10 mouse cellular contexts compared by ENCODE assay signal in genomic region chr11:11836262-11836661, GRCm38 (mm10). TPM values are rescaled to one million over a fixed set of nuclear protein-coding genes. Genes with fewer than 3 reads are reported as not detected.
DNase-seq lines count a peak whose midpoint lies in the region; ATAC-seq and TF ChIP-seq lines count a peak whose summit lies in the region.
"Had no signal": no experiment of that assay in that cellular context is flagged by ENCODE, and none has a peak within 500 bp of the region (broad histone marks: within the 10 kb centered on the region; RNA-seq: fewer than 3 reads in every experiment).

No protein-coding gene starts in this region.

- no peak for TF ChIP-seq CTCF in G1E (IDR thresholded peaks at IDR 0.05; ENCODE audit: low read depth, low read length)

- H3K4me1 ChIP-seq in kidney, embryonic 14.5 days (ENCODE audit: control insufficient read depth, insufficient read depth, low read length): peaks cover 39% of the 10 kb centered on the region
- H3K4me1 ChIP-seq in G1E (ENCODE audit: insufficient read depth, low read depth, low read length): peaks cover 87% of the 10 kb centered on the region
- H3K4me1 ChIP-seq in heart, embryonic 12.5 days (replicated peaks): peaks cover 78% of the 10 kb centered on the region
- peaks cover 75% of the 10 kb centered on the region for H3K4me1 ChIP-seq in liver, embryonic 11.5 days (replicated peaks; ENCODE audit: control insufficient read depth, insufficient read depth, low read length)

- no peak for ATAC-seq in kidney, embryonic 14.5 days (ENCODE audit: low FRiP score, low TSS enrichment)
- ATAC-seq in G1E (ENCODE audit: extremely low read depth, insufficient number of reproducible peaks, low FRiP score, poor library complexity, severe bottlenecking): no peak
- ATAC-seq in heart, embryonic 12.5 days (ENCODE audit: insufficient number of reproducible peaks, low FRiP score): no peak
- no peak for ATAC-seq in liver, embryonic 11.5 days (replicated peaks; ENCODE audit: low FRiP score)
- ATAC-seq: Patski had no signal

- H3K4me3 ChIP-seq in kidney, embryonic 14.5 days (ENCODE audit: low read length): no peak overlapping the region
- H3K4me3 ChIP-seq in G1E (ENCODE audit: low read depth, low read length): peak overlapping the region; percentile 65; the same call in 1 of the 2 replicates
- no peak overlapping the region for H3K4me3 ChIP-seq in heart, embryonic 12.5 days
- H3K4me3 ChIP-seq in liver, embryonic 11.5 days (ENCODE audit: low read depth, low read length): peak overlapping the region; percentile 36

- no peaks in the 10 kb centered on the region for H3K27me3 ChIP-seq in kidney, embryonic 14.5 days (ENCODE audit: control insufficient read depth, insufficient read depth, low read length)
- peaks cover 23% of the 10 kb centered on the region for H3K27me3 ChIP-seq in G1E (ENCODE audit: insufficient read depth, low read length)
- no peaks in the 10 kb centered on the region for H3K27me3 ChIP-seq in heart, embryonic 12.5 days (replicated peaks)
- H3K27me3 ChIP-seq in liver, embryonic 11.5 days (replicated peaks; ENCODE audit: control insufficient read depth, insufficient read depth, low read length): no peaks in the 10 kb centered on the region
- H3K27me3 ChIP-seq: Patski had no signal

- peak overlapping the region; percentile 26; the same call in 1 of the 2 replicates for H3K4me2 ChIP-seq in kidney, embryonic 14.5 days (replicated peaks; ENCODE audit: low read depth, low read length)
- peak overlapping the region; percentile 53 for H3K4me2 ChIP-seq in heart, embryonic 12.5 days
- peak overlapping the region; percentile 74 for H3K4me2 ChIP-seq in liver, embryonic 11.5 days

- H3K9ac ChIP-seq in kidney, embryonic 14.5 days (ENCODE audit: low read depth, low read length): no peak overlapping the region
- peak overlapping the region; percentile 63 for H3K9ac ChIP-seq in heart, embryonic 12.5 days
- H3K9ac ChIP-seq in liver, embryonic 11.5 days (ENCODE audit: low read depth, low read length): peak overlapping the region; percentile 32; the same call in 1 of the 2 replicates

- no peaks in the 10 kb centered on the region for H3K36me3 ChIP-seq in kidney, embryonic 14.5 days (ENCODE audit: control insufficient read depth, insufficient read depth, low read length)
- no peaks in the 10 kb centered on the region for H3K36me3 ChIP-seq in G1E (replicated peaks)
- no peaks in the 10 kb centered on the region for H3K36me3 ChIP-seq in heart, embryonic 12.5 days
- no peaks in the 10 kb centered on the region for H3K36me3 ChIP-seq in liver, embryonic 11.5 days (ENCODE audit: control insufficient read depth, insufficient read depth, low read length)

- peak overlapping the region; percentile 71 for H3K27ac ChIP-seq in kidney, embryonic 14.5 days (ENCODE audit: low read depth, low read length)
- H3K27ac ChIP-seq in heart, embryonic 12.5 days (ENCODE audit: poor library complexity, severe bottlenecking): peak overlapping the region; percentile 92
- H3K27ac ChIP-seq in liver, embryonic 11.5 days (ENCODE audit: low read depth, low read length): peak overlapping the region; percentile 74; the same call in 1 of the 2 replicates

- WGBS in kidney, embryonic 14.5 days: 46% methylated on average over 8 of the region's 8 CpGs
- 9% methylated on average over 8 of the region's 8 CpGs for WGBS in heart, embryonic 12.5 days
- WGBS in liver, embryonic 11.5 days: 21% methylated on average over 8 of the region's 8 CpGs

- no peak for DNase-seq in kidney, postnatal 25 days
- DNase-seq in G1E (ENCODE audit: low spot score): no peak
- DNase-seq in liver, embryonic 11.5 days (ENCODE audit: low spot score): no peak
- no peak for DNase-seq in cerebellum, postnatal 25 days
- no peak for DNase-seq in left cerebral cortex, adult 8-10 months (ENCODE audit: low spot score in 2 of 2)
- DNase-seq in spleen, postnatal 10 days (ENCODE audit: low spot score in 2 of 2): no peak
- DNase-seq: thymus, adult 18-20 months had no signal

- H3K9me3 ChIP-seq in kidney, embryonic 14.5 days (ENCODE audit: control insufficient read depth, low read length): no peaks in the 10 kb centered on the region
- no peaks in the 10 kb centered on the region for H3K9me3 ChIP-seq in G1E (replicated peaks)
- H3K9me3 ChIP-seq in heart, embryonic 12.5 days (replicated peaks): no peaks in the 10 kb centered on the region
- no peaks in the 10 kb centered on the region for H3K9me3 ChIP-seq in liver, embryonic 11.5 days (ENCODE audit: control insufficient read depth, low read length)

RNA-seq across cellular contexts. Expression of gene Fignl1, which starts 27.5 kb away (rescaled TPM):
- polyA plus RNA-seq in kidney, embryonic 14.5 days (2014; fragmentation: Nextera tagmentation; extraction: Ambion mirVana): 59.2 and 85.4 TPM in 2 replicates
- total RNA-seq in G1E (2014; fragmentation: Nextera tagmentation) (97.4 and 139 TPM in 2 replicates), G1E (2017) (103 and 120 TPM in 2 replicates)
- polyA plus RNA-seq in G1E (2012): 1.8 and 3.6 TPM in 2 replicates
- 76.7 and 77.8 TPM in 2 replicates for polyA plus RNA-seq in heart, embryonic 12.5 days (2016; fragmentation: Nextera tagmentation; extraction: Ambion mirVana)
- polyA plus RNA-seq in liver, embryonic 11.5 days (2014; fragmentation: Nextera tagmentation; extraction: Ambion mirVana): 122 and 151 TPM in 2 replicates
- under 1 TPM; 0.67 to 0.89 (median 0.85) TPM for total RNA-seq in left cerebral cortex, adult 8-10 months (2022)

Comparison
In these comparisons a context has a peak if more than half of its experiments do, and no peak if none do; other contexts are left out.
1. H3K4me3 ChIP-seq: peak in G1E (single experiment) and liver, embryonic 11.5 days (single experiment); none in kidney, embryonic 14.5 days (single experiment) and heart, embryonic 12.5 days (single experiment).
2. RNA of gene Fignl1, which starts 27.5 kb away (polyA plus RNA-seq): 122 to 151 TPM in liver, embryonic 11.5 days, 59.2 to 85.4 TPM in kidney, embryonic 14.5 days and 76.7 to 77.8 TPM in heart, embryonic 12.5 days; 1.8 to 3.6 TPM in G1E; every median in the first group is over 10 times any median in the second.
3. Peak in every context shown above with its lines, with median percentiles within 50 percentile points of each other: H3K27ac ChIP-seq and H3K4me2 ChIP-seq.